Comparison of ENCODE assay signal across 22 mouse cellular contexts in genomic region chr12:36070231-36070630, GRCm38 (mm10). TPM values are rescaled to one million over a fixed set of nuclear protein-coding genes. Genes with fewer than 3 reads are reported as not detected.
DNase-seq lines count a peak whose midpoint lies in the region; ATAC-seq and TF ChIP-seq lines count a peak whose summit lies in the region.
"Had no signal": no experiment of that assay in that cellular context is flagged by ENCODE, and none has a peak within 500 bp of the region (broad histone marks: within the 10 kb centered on the region; RNA-seq: fewer than 3 reads in every experiment).

No protein-coding gene starts in this region.

- intact Hi-C loops in left cerebral cortex, postnatal 4 days (cut with DNase I): no loop called here

- ATAC-seq in granulocyte monocyte progenitor cell, adult 5-6 weeks (replicated peaks; ENCODE audit: poor library complexity, severe bottlenecking): peak; percentile 55
- ATAC-seq: activated CD4-positive, CD25-positive, alpha-beta regulatory T cell, adult 4 months; forebrain, embryonic 13.5 days; forebrain, embryonic 15.5 days; forebrain, postnatal 0 days; Patski had no signal

- no peak for TF ChIP-seq POLR2A in bone marrow macrophage, adult 2 months (IDR thresholded peaks at IDR 0.05; ENCODE audit: borderline replicate concordance, low read depth, low read length)

- H3K4me1 ChIP-seq in bone marrow macrophage, adult 2 months (ENCODE audit: control insufficient read depth, insufficient read depth, low read length): peaks cover 13% of the 10 kb centered on the region
- H3K4me1 ChIP-seq: embryonic facial prominence, embryonic 12.5 days; forebrain, embryonic 15.5 days had no signal

- DNase-seq in layer of hippocampus, adult 2 months (ENCODE audit: low spot score in 2 of 2): no peak
- DNase-seq in layer of hippocampus, adult 8-10 months (ENCODE audit: low spot score in 2 of 2): no peak
- no peak for DNase-seq in left cerebral cortex, postnatal 4 days
- no peak for DNase-seq in kidney, postnatal 25 days
- DNase-seq: adrenal gland, adult 8-10 months; adrenal gland, postnatal 14 days; adrenal gland, postnatal 36 days; cerebellum, adult 11 months; cerebellum, adult 18-20 months; cerebellum, adult 8-10 months; cerebellum, adult 9-11 months; cerebellum, postnatal 14 days; cerebellum, postnatal 36 days; forebrain, postnatal 0 days had no signal

- H3K27ac ChIP-seq in layer of hippocampus, adult 2 months: peak overlapping the region; percentile 64
- peak overlapping the region; percentile 22; the same call in 1 of the 2 replicates for H3K27ac ChIP-seq in bone marrow macrophage, adult 2 months (ENCODE audit: insufficient read depth, low read depth, low read length)
- H3K27ac ChIP-seq: embryonic facial prominence, embryonic 10.5 days; embryonic facial prominence, embryonic 12.5 days; forebrain, embryonic 13.5 days; forebrain, embryonic 15.5 days had no signal

- H3K4me3 ChIP-seq in layer of hippocampus, adult 2 months: no peak overlapping the region
- H3K4me3 ChIP-seq in bone marrow macrophage, adult 2 months (ENCODE audit: insufficient read depth, low read length): no peak overlapping the region
- H3K4me3 ChIP-seq: embryonic facial prominence, embryonic 10.5 days; embryonic facial prominence, embryonic 12.5 days; forebrain, embryonic 13.5 days; forebrain, embryonic 15.5 days had no signal

- no peak for TF ChIP-seq CTCF in layer of hippocampus, adult 2 months (conservative IDR thresholded peaks at IDR 0.05)
- TF ChIP-seq CTCF in bone marrow macrophage, adult 2 months (IDR thresholded peaks at IDR 0.05; ENCODE audit: low read depth, low read length): no peak

RNA-seq across cellular contexts. Expression of gene Tspan13, which starts 27.9 kb away (rescaled TPM):
- 100 to 1,000 TPM; 261 to 264 TPM for total RNA-seq in layer of hippocampus, adult 2 months (2021)
- total RNA-seq in layer of hippocampus, adult 8-10 months (2022): 100 to 1,000 TPM; 238 to 276 (median 249) TPM
- 14.5 and 18.1 TPM in 2 replicates for polyA plus RNA-seq in bone marrow macrophage, adult 2 months (2012; ENCODE audit: insufficient read depth, insufficient read length, missing spikeins)
- total RNA-seq in granulocyte monocyte progenitor cell, adult 5-6 weeks (2014; fragmentation: Nextera tagmentation): 14.9 and 18.8 TPM in 2 replicates
- 7.7 and 8.2 TPM in 2 replicates for total RNA-seq in granulocyte monocyte progenitor cell, adult 5-6 weeks (2017)
- total RNA-seq in left cerebral cortex, postnatal 4 days (2021): 100 to 1,000 TPM; 176 to 181 TPM

Comparison
In these comparisons a context has a peak if more than half of its experiments do, and no peak if none do; other contexts are left out.
1. RNA of gene Tspan13, which starts 27.9 kb away (total RNA-seq): 261 to 264 TPM in layer of hippocampus, adult 2 months, 238 to 276 TPM in layer of hippocampus, adult 8-10 months and 176 to 181 TPM in left cerebral cortex, postnatal 4 days; 7.7 to 18.8 TPM in granulocyte monocyte progenitor cell, adult 5-6 weeks; every median in the first group is over 4 times any median in the second.